Mouse (Mus musculus) inflammation-experienced regulatory T-cells, adult 6 months (primary cell): ENCODE measurements around the gene Zfp385b. TPM values are rescaled to one million over a fixed set of nuclear protein-coding genes. Genes with fewer than 3 reads are reported as not detected.

Experiments used
- ATAC-seq: one replicate; pipeline ENCODE4 v1.8.0; 2017
- polyA plus RNA-seq, 3 experiments: library from polyadenylated mRNA; unstranded; fragments of 100-300 nt; shearing (Covaris generic); gene quantifications; one replicate each; pipeline ENCODE4 v1.2.1; 2017

The Zfp385b gene
- polyA plus RNA-seq, 3 experiments from 2014 or later: not detected

DNA sequence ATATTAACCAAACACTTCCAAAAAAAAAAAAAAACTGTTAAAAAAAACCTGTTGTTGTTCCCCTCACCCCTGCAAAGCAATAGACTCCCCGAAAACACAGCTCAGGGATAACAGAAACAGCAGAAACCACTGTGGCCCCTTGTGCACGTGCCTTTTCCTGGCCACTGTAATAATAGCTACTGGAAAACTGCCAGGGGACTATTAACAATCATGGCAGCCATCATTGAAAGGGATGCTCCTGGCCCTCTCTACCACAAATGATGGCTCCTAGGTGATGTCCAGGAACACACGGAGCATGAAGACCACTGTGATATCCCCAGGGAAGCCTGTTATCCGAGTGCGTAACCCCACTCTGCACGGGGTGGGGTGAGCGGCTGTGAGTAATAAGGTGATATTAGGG, 304.4 kb downstream of the Zfp385b start:
- ATAC-seq: no peak

DNA sequence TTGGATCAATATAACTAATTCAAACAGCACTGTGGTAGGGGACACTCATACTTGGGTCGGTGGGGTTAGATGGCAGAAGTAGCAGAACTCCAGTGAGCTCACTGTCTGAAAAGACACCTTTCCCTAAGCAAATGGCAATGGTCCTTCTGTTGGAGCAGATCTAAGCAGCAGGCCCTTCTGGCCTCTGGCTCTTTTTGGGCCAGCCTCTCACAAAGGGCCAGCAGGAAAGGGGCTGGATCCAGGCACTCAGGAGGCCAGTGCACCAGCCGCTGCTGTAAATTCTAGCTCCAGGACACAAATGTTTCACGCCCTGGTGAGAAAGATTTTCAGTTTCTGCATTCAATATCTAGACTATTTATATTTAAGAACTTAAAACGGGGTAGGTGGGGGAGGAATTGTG, 305.0 kb downstream of the Zfp385b start:
- ATAC-seq: no peak

DNA sequence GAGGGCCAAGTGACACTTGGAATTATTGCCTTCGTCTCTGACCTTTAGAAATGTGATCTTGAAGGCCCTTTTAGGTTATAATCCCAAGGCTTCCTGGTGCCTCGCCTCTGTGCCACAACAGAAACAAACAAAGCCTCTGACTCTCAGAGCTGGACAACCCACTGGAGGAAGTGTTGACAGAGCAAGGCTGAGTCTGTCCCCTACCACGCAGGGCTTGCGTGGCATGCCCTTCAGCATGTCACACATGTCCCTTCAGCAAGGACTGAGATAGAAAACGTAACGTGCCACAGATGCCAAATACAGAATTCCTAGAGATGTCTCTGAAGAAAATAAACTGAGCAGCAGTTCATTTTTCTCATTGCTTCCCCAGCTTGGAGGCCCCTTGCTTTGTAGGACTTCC, 310.7 kb downstream of the Zfp385b start:
- no peak for ATAC-seq

- no peak for ATAC-seq
Observed at GRCm38 (mm10) chr2:77506308-77506707, 313.1 kb downstream of the Zfp385b start.

DNA sequence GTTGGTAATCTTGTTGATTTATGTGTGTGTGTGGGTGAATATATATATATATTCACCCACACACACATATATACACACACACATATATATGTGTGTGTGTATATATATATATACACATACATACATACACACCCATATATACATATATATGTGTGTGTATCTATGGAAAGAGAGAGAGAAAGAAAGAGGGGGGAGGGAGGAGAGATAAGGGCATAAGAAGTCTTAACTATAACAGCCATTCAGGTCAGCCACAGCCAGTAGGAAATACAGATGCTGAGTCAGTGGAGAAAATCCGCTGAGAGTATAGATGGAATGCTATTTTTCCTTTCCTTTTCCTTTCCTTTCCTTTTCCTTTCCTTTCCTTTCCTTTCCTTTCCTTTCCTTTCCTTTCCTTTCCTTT, 313.8 kb downstream of the Zfp385b start:
- no peak for ATAC-seq

GRCm38 (mm10) chr2:77503674-77504351, 315.6 kb downstream of the Zfp385b start:
- ATAC-seq: no peak

DNA sequence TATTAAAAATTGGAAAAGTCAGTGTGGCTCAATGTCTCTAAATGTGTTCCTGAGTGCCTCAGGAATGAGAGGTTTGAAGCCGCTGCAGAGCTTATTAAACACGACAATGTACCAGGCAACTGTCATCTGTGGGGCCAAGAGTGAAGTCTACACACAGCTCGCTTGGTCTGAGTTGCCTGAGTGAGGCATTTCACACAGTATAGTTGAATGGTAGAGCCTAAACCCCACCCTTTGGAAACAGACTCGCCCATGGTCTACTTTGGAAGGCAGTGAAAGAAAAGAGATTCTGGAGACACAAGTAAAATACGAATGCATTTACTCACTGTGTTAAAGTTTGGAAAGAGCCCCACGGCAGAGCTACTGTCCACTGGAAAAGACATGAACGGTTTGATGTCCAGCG, 316.2 kb downstream of the Zfp385b start:
- ATAC-seq: no peak

- ATAC-seq: no peak
Observed at GRCm38 (mm10) chr2:77502458-77502857, 317.0 kb downstream of the Zfp385b start.

GRCm38 (mm10) chr2:77500480-77500879, 319.0 kb downstream of the Zfp385b start:
- ATAC-seq: no peak

DNA sequence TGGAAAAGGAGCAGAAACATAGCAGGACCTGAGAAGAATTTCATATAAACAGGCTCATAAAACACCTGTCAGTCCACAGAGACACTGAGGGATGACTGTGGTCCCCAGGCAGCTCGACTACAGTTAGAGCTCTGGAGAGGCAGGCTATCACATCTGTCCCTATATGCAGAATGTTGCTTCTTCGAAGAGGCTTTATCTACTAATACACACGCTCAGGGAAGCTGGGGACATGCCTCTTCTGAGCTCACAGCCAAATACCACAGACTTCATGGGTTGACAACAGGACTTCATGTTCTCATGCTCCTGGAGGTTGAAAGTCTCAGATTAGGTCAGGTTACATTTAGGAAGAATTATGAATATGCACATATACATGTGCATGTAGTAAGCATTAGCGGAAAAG, 321.1 kb downstream of the Zfp385b start:
- ATAC-seq: no peak

DNA sequence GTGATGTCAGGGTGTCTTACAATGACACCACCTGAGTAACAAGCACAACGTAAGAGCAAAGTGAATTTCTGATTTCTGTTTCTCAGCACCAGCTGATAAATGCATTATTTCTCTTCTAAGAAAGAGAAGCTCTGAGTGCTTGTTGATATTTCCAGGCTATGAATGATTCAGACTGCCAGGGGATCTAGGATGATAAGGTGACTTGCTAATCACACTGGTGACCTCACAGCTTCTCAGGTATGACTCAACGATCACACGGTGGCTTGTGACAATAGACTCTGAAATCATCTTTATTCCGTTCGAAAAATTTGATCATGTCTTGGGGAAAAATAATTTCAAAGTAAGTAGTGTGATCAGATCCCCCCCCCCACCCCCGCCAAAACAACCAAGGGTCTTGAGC, 321.5 kb downstream of the Zfp385b start:
- ATAC-seq: no peak

DNA sequence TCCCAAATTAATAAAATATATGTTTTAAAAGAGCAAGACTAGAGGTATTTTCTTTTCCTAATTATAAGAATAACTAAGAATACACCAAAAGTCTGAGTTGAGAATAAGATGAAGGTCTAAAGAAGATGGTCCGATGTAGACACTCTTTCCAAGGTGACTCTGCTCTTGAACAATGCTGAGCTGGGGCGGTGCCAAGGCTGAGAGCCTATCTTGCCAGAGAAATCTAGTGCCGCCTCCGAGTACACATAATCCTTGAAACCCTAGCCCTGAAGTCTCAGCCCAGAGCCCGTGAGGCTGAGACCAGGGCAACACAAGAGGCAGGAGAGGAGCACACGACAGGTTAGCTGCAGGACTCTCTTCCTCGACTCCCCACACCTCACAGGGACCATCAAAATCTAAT, 323.4 kb downstream of the Zfp385b start:
- no peak for ATAC-seq

- no peak for ATAC-seq
Observed at GRCm38 (mm10) chr2:77495344-77495743, 324.1 kb downstream of the Zfp385b start.

- ATAC-seq: no peak
Observed at GRCm38 (mm10) chr2:77493695-77494094, 325.7 kb downstream of the Zfp385b start.

DNA sequence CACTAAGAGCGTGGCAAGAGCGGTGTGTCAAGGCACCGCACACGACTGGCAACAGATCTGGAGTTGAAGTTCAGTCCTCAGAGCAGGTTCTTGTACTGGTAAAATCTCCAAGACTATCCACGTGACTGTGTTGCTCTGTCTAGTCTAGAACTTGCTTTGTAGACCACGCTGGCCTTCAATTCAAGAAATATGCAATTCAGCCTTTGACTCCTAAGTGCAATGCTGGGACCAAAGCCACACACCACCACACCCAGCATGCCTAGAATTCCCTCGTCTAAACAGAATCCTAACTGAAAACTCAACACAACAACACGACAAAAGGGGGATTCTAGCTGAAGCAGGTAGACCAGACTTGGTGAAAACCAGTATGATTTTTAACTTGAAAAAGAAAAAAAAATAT, 332.3 kb downstream of the Zfp385b start:
- ATAC-seq: no peak

GRCm38 (mm10) chr2:77481274-77481673, 338.2 kb downstream of the Zfp385b start:
- no peak for ATAC-seq

- no peak for ATAC-seq
Observed at GRCm38 (mm10) chr2:77477536-77477935, 341.9 kb downstream of the Zfp385b start.

GRCm38 (mm10) chr2:77476444-77476843, 343.0 kb downstream of the Zfp385b start:
- ATAC-seq: no peak

DNA sequence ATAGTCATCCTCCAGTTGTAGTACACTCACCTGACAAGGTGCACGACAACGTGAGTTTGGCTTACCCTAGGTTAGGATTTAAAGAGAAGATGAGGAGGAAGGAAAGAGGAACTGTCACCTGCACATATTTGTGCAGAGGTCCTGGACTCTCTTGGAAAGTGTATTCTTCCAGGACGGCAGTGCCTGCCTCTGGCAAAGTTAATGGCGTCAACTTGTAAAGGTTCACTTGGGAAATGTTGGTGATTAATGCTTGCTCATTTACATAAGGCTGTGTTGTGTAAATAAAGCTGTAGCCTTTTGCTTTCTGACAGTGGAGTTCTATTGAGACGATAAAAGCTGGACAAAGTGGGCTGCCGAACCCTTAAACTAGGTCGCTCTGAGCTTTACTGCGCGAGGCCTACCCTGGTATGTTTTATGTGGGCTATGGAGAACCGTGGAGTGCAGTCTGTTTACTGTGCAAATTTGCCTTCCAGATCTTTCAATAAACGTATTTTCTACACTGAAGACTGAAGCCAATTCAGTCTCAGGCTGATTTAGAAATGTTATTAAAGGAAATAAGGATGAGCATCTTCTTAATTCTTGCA, 347.1 kb downstream of the Zfp385b start:
- ATAC-seq: no peak

- ATAC-seq: no peak
Observed at GRCm38 (mm10) chr2:77470716-77471115, 348.7 kb downstream of the Zfp385b start.

GRCm38 (mm10) chr2:77461413-77461812, 358.0 kb downstream of the Zfp385b start:
- no peak for ATAC-seq

- ATAC-seq: no peak
Observed at GRCm38 (mm10) chr2:77460011-77460410, 359.4 kb downstream of the Zfp385b start.

GRCm38 (mm10) chr2:77458431-77458830, 361.0 kb downstream of the Zfp385b start:
- ATAC-seq: no peak

DNA sequence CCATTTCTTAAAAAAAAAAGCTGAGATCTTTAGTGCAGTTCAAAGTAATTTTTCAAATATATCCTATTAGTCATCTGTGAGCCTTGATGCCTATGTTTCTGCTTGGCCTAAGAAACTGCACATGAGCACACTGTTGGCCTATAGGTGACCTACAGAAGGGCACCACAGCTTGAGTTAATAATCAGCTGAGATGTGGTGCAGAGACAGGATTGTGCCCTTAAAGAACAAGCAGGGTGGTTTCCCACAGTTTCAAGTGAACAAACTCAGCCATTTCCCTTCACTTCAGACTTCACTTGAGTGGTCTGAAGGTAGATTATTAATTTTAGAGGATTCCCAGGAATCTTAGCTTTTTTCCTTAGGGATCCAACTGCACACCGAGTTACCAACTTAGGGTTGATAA, 362.3 kb downstream of the Zfp385b start:
- no peak for ATAC-seq

- no peak for ATAC-seq
Observed at GRCm38 (mm10) chr2:77456602-77457001, 362.8 kb downstream of the Zfp385b start.
